Mouse (Mus musculus) limb, embryonic 12.5 days (tissue): ENCODE data around the gene Tdrd1. TPM values are rescaled to one million over a fixed set of nuclear protein-coding genes. Genes with fewer than 3 reads are reported as not detected.

Source experiments
- ATAC-seq: fragments of 200-750 bp; cut with Nextera tagmentation; 2 replicates; pipeline ENCODE4 v1.8.0; 2017; ENCODE audit warnings: low read depth, moderate TSS enrichment; ENCODE audit not compliant: insufficient number of reproducible peaks, insufficient read depth, low FRiP score, low TSS enrichment
- H3K27ac ChIP-seq: fragments of 300-500 bp; sonication (generic); 2 replicates; pipeline ENCODE4 v1.5.1; 2016; ENCODE audit warnings: mild to moderate bottlenecking, moderate library complexity
- H3K27me3 ChIP-seq: fragments of 300-500 bp; sonication (generic); 2 replicates; pipeline ENCODE4 v1.6.1; 2016; ENCODE audit warnings: mild to moderate bottlenecking, moderate library complexity
- H3K36me3 ChIP-seq: fragments of 300-500 bp; sonication (generic); 2 replicates; pipeline ENCODE4 v1.6.1; 2016; ENCODE audit warnings: mild to moderate bottlenecking, moderate library complexity
- H3K4me1 ChIP-seq: fragments of 300-500 bp; sonication (generic); replicated peaks from 2 replicates; pipeline ENCODE4 v1.6.1; 2016
- H3K4me2 ChIP-seq: fragments of 300-500 bp; sonication (generic); 2 replicates; pipeline ENCODE4 v1.6.1; 2016; ENCODE audit warnings: mild to moderate bottlenecking, moderate library complexity
- H3K4me3 ChIP-seq: fragments of 300-500 bp; sonication (generic); replicated peaks from 2 replicates; pipeline ENCODE4 v1.5.1; 2016; ENCODE audit warnings: mild to moderate bottlenecking
- H3K9ac ChIP-seq: fragments of 300-500 bp; sonication (generic); replicated peaks from 2 replicates; pipeline ENCODE4 v1.6.1; 2016; ENCODE audit warnings: mild to moderate bottlenecking, moderate library complexity
- H3K9me3 ChIP-seq: fragments of 300-500 bp; sonication (generic); 2 replicates; pipeline ENCODE4 v1.6.1; 2016; ENCODE audit warnings: mild to moderate bottlenecking, moderate library complexity
- WGBS: fragments of 180-500 bp; shearing (Covaris S2); methylation state at CpG from one replicate; pipeline ENCODE4 v1.1.7; 2016; 5-methylcytosine and 5-hydroxymethylcytosine counted together
- polyA plus RNA-seq: library from polyadenylated mRNA; unstranded; fragments of >200 nt; fragmentation: Nextera tagmentation; extraction: Ambion mirVana; gene quantifications from 2 replicates; pipeline ENCODE4 v1.2.1, GENCODE M21; 2016

Gene Tdrd1
- polyA plus RNA-seq, 1 experiment from 2014 or later: 1.8 TPM

DNA sequence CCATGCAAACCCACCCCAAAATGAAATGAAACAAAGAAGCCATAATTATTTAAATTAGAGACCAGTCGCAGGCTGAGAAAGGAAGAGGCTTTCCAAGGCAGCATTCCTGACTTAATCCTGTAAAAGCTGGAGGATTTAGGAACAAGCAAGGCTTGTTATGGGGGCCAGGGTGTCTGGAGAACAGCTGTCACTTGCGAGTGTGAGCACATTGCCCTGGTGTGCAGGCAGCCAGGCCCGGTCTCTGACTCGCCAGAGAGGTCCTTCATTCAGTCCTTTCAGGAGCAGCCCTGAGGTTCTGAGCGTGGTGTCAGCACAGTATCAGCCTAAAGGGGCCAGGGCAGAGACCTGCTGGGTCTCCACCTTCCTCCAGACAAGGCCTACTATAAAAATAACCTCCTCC, 62.6 kb downstream of the Tdrd1 start:
- H3K9ac ChIP-seq: no peak overlapping the region
- H3K4me2 ChIP-seq: no peak overlapping the region
- ATAC-seq: peak; percentile 72
- 23% methylated on average over 5 of the region's 5 CpGs for WGBS
- no peaks in the 10 kb centered on the region for H3K9me3 ChIP-seq
- H3K27ac ChIP-seq: peak overlapping the region; percentile 69; the same call in 1 of the 2 replicates
- 0 out of 2 replicates have a peak, but pooled peaks cover 3% of the 10 kb centered on the region for H3K27me3 ChIP-seq
- no peaks in the 10 kb centered on the region for H3K36me3 ChIP-seq
- H3K4me3 ChIP-seq: no peak overlapping the region
- peaks cover 35% of the 10 kb centered on the region for H3K4me1 ChIP-seq

DNA sequence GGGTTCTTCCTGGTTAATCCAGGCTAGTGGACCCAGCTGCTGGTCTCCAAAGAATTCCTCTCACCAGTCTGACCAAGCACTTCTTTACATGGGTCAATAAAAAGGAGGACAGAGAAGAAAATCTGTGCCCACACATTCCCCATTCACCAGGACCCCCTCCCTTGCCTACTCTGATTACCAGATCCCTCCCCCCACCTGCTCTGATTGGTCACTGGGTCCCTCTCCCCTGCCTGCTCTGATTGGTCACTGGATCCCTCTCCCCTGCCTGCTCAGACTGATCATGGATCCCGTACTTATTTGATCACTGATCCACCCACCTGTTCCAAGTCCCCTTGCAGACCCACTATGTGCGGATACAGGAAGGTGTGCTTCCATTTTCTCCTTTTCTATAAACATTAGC, 65.4 kb downstream of the Tdrd1 start:
- no peak overlapping the region for H3K4me3 ChIP-seq
- no peaks in the 10 kb centered on the region for H3K36me3 ChIP-seq
- no peak overlapping the region for H3K4me2 ChIP-seq
- no peak overlapping the region for H3K9ac ChIP-seq
- no peak for ATAC-seq
- 45% methylated on average over 2 of the region's 2 CpGs for WGBS
- 0 out of 2 replicates have a peak, but pooled peaks cover 2% of the 10 kb centered on the region for H3K27me3 ChIP-seq
- no peaks in the 10 kb centered on the region for H3K9me3 ChIP-seq
- peaks cover 23% of the 10 kb centered on the region for H3K4me1 ChIP-seq
- peak overlapping the region; percentile 36; the same call in 1 of the 2 replicates for H3K27ac ChIP-seq

DNA sequence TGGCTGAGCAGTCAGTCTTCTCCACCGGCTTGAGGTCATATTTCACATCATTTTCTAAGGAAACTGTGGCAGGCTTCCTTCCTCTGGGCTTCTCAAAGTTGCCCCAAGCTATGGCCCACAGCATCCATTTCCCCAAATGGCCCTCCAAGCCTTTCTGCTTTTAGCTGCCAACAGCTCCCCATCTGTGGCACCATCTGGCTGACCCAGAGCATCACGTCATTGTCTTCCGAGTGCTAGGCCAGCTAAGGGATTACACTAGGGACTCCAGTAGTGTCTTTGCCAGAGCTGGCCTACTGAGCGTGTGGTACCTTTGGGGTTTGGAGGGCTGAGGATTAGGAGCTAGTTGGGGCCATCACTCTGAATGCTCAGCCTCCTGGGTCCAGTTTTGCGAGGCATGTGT, 66.6 kb downstream of the Tdrd1 start:
- Histone ChIP-seq H3K36me3 (no peaks in the 10 kb centered on the region), H3K4me1 (peaks cover 21% of the 10 kb centered on the region), H3K9ac (no peak overlapping the region), H3K9me3 (no peaks in the 10 kb centered on the region), H3K4me3 (no peak overlapping the region), H3K4me2 (no peak overlapping the region), H3K27ac (no peak overlapping the region), H3K27me3 (0 out of 2 replicates have a peak, but pooled peaks cover 2% of the 10 kb centered on the region)
- 85% methylated on average over 5 of the region's 5 CpGs for WGBS
- no peak for ATAC-seq

DNA sequence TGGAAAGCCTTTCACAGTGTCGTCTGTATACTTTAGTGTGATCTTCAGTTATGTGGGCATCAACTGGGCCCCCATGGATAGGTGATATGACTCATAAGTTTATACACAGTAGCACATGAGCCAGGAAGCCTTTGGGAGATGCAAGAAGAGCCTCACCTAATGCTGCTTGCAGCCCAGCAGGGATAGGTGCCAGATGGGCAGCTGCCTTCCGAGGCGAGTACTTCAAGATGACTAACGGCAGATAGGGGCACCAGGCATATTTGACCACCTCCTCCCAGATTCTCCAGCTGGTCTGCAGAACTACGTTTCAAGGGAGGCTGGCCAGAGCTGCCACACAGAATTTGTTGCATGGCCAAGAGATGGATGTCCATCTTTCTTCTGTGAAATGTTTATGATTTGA, 67.3 kb downstream of the Tdrd1 start:
- Histone ChIP-seq H3K4me1 (peaks cover 18% of the 10 kb centered on the region), H3K9me3 (no peaks in the 10 kb centered on the region), H3K9ac (no peak overlapping the region), H3K27me3 (0 out of 2 replicates have a peak, but pooled peaks cover 2% of the 10 kb centered on the region), H3K4me2 (no peak overlapping the region), H3K36me3 (no peaks in the 10 kb centered on the region), H3K27ac (no peak overlapping the region), H3K4me3 (no peak overlapping the region)
- 75% methylated on average over 5 of the region's 5 CpGs for WGBS
- ATAC-seq: no peak

DNA sequence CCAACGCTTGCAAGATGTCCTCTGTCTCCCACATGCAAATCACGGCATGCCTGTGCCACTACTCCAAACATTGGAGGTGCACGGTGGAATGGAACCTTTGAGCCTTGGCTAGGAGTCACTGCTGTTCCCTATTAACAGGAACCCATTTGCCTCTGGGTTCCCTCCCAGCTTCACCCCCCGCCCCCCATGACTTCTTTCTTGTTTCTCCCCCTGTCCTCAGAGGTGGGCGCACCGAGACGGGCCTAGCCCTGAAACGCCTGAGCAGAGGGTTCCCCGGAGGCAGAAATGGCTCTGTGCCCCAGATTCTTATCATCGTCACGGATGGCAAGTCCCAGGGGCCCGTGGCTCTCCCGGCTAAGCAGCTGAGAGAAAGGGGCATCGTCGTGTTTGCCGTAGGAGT, 71.6 kb downstream of the Tdrd1 start:
- Histone ChIP-seq H3K27me3 (0 out of 2 replicates have a peak, but pooled peaks cover 1% of the 10 kb centered on the region), H3K4me1 (no peaks in the 10 kb centered on the region), H3K4me3 (no peak overlapping the region), H3K36me3 (no peaks in the 10 kb centered on the region), H3K27ac (no peak overlapping the region), H3K9ac (no peak overlapping the region), H3K4me2 (no peak overlapping the region), H3K9me3 (no peaks in the 10 kb centered on the region)
- ATAC-seq: no peak
- WGBS: 85% methylated on average over 16 of the region's 16 CpGs

DNA sequence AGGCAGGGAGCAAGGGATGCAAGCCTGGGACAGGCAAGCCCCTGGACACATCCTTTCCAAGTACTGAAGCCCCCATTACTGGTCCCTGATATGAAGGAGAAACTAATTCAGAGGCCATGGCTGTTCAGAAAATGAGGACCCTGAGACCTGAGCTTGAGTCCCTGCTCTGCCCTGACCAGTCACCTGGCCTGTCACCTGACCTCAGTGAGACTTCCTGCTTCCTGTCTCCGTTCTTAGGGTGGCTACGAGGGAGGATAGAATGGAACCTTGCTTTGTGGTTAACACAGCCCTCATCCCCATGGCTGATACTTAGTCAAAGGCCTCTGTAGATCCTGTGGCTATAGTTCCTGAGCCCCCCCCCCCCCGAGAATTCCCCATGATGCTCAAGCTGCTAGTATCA, 78.1 kb downstream of the Tdrd1 start:
- Histone ChIP-seq H3K36me3 (no peaks in the 10 kb centered on the region), H3K9me3 (no peaks in the 10 kb centered on the region), H3K27ac (no peak overlapping the region), H3K4me1 (peaks cover 19% of the 10 kb centered on the region), H3K4me3 (no peak overlapping the region), H3K27me3 (peaks cover 6% of the 10 kb centered on the region; the same call in 1 of the 2 replicates), H3K9ac (no peak overlapping the region), H3K4me2 (no peak overlapping the region)
- ATAC-seq: no peak
- WGBS: 85% methylated on average over 3 of the region's 3 CpGs

DNA sequence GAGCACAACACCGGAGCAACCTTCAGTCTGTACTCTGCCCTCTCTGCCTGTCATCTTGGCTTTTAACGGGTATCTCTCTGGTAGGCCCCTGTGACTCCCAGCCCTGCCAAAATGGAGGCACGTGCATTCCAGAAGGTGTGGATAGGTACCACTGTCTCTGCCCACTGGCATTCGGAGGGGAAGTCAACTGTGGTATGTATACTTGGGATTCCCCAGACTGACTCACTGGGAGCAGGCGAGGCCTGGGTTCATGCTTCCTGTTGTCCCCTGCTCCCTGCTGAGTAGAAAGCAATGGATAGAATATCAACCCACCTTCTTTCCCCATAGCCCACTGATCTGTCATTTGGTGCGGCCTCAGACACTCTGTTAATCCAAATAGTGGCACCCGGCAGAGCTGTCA, 79.4 kb downstream of the Tdrd1 start:
- no peak overlapping the region for H3K27ac ChIP-seq

DNA sequence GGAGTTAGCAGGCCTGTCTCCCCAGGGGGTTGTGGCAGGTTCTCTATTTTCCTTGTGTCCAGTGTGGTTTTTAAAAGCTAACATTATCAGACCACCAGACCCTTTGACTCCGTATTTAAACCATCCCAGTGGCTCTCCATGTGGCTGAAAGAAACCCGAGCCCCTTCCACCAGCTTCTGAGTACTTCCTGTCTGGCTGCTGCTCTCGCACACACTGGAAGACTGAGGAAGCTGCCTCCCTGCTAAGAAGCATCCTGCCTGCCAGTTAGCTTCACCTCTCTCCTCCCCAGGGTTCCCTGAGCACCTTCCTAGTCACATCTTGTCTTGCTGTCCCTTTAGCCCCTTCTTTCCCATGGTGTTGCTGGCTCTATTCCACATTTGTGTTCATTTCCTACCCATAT, 81.8 kb downstream of the Tdrd1 start:
- WGBS: 9% methylated on average over 3 of the region's 3 CpGs
- Histone ChIP-seq H3K9ac (no peak overlapping the region), H3K27ac (0 out of 2 replicates have a peak overlapping the region, but pooled peaks have one; percentile 24), H3K27me3 (peaks cover 12% of the 10 kb centered on the region; the same call in 1 of the 2 replicates), H3K4me1 (peaks cover 28% of the 10 kb centered on the region), H3K4me2 (no peak overlapping the region), H3K4me3 (no peak overlapping the region), H3K9me3 (no peaks in the 10 kb centered on the region), H3K36me3 (no peaks in the 10 kb centered on the region)
- ATAC-seq: no peak

More for the DNA sequence above, 79.4 kb downstream of the Tdrd1 start:
- ATAC-seq: no peak
- Histone ChIP-seq H3K4me1 (peaks cover 19% of the 10 kb centered on the region), H3K36me3 (no peaks in the 10 kb centered on the region), H3K9me3 (no peaks in the 10 kb centered on the region), H3K4me3 (no peak overlapping the region), H3K9ac (no peak overlapping the region), H3K27me3 (peaks cover 12% of the 10 kb centered on the region; the same call in 1 of the 2 replicates), H3K4me2 (no peak overlapping the region)
- 91% methylated on average over 7 of the region's 7 CpGs for WGBS

DNA sequence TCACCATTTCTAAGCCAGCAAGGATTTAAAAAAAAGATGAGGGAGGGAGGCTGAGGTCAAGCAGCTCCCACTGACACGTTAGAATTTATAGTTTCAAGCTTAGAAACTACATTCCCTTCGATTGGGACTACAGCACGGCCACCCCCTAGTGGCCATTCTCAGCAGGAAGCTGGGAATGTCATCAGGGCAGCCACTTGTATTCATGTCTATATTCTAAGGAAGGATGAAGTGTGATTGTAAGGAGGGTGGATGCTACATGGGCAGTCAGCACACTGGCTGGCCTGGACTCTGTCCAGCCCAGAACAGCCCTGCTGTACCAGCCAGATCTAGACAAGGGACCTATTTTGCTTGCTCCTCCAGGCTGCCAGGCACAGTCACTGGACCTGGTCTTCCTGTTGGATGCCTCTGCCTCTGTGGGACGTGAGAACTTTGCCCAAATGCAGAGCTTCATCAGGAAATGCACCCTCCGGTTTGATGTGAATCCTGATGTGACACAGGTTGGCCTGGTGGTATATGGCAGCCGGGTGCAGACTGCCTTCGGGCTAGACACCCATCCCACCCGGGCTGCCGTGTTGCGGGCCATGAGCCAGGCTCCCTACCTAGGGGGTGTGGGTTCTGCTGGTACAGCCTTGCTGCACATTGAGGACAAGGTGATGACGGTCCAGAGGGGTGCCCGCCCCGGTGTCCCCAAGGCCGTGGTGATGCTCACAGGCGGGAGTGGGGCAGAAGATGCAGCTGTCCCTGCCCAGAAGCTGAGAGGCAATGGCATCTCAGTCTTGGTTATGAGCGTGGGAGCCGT, 82.7 kb downstream of the Tdrd1 start:
- Histone ChIP-seq H3K4me3 (no peak overlapping the region), H3K27me3 (peaks cover 12% of the 10 kb centered on the region; the same call in 1 of the 2 replicates), H3K4me1 (peaks cover 27% of the 10 kb centered on the region), H3K9ac (no peak overlapping the region), H3K4me2 (no peak overlapping the region), H3K36me3 (no peaks in the 10 kb centered on the region), H3K27ac (no peak overlapping the region), H3K9me3 (no peaks in the 10 kb centered on the region)
- no peak for ATAC-seq
- WGBS: 75% methylated on average over 17 of the region's 17 CpGs

DNA sequence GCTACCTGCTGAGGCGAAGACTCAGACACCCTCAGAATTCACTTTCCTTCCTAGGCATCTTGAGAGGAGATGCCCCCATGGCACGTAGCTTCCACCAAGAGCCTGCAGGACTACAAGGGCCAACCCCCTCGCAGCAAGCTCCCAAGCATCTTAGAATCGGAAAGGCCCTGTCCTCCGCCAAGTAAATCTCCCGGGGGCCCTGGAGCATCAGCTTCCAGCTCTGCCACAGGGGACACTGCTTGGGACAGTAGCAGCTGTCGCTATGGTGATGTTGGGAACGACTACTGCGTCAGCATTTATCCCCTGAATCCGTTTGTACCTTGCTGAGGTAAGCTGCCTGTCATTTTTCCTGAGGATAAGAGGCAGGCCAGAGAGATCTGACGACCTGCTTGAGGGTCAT, 84.6 kb downstream of the Tdrd1 start:
- WGBS: 62% methylated on average over 11 of the region's 11 CpGs
- Histone ChIP-seq H3K9me3 (no peaks in the 10 kb centered on the region), H3K9ac (no peak overlapping the region), H3K27me3 (peaks cover 7% of the 10 kb centered on the region; the same call in 1 of the 2 replicates), H3K4me1 (peaks cover 21% of the 10 kb centered on the region), H3K4me2 (no peak overlapping the region), H3K36me3 (no peaks in the 10 kb centered on the region), H3K27ac (no peak overlapping the region), H3K4me3 (no peak overlapping the region)
- ATAC-seq: no peak

DNA sequence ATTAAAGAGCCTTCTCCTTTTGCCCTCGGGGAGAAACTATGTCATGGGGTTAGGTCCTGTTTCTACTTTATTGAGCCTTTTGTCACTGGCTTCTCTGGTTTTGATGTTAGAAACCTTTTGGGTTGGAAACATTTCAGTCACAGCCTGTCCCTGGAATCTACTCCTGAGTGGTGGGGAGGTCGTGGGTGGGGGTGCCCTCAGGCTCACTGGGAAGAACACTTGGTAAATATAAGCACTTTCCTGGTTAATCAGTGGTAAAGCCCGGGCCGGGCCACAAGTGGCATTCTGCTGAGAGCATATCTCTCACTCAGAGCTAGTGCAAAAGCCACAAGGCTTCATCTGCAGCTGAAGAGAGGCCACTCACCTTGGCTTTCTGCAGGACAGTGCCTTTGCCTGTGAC, 87.8 kb downstream of the Tdrd1 start:
- Histone ChIP-seq H3K27ac (peak overlapping the region; percentile 50; the same call in 1 of the 2 replicates), H3K27me3 (peaks cover 7% of the 10 kb centered on the region; the same call in 1 of the 2 replicates), H3K9ac (no peak overlapping the region), H3K4me3 (no peak overlapping the region), H3K4me2 (no peak overlapping the region), H3K36me3 (no peaks in the 10 kb centered on the region), H3K4me1 (peaks cover 11% of the 10 kb centered on the region), H3K9me3 (no peaks in the 10 kb centered on the region)
- WGBS: 78% methylated on average over 4 of the region's 4 CpGs
- no peak for ATAC-seq
